Mouse (Mus musculus): Measurements from ENCODE around the gene Mamdc4. TPM values are rescaled to one million over a fixed set of nuclear protein-coding genes. Genes with fewer than 3 reads are reported as not detected.

Gene Mamdc4
- polyA plus RNA-seq, 2 experiments = 1.4 to 10.9 TPM

DNA sequence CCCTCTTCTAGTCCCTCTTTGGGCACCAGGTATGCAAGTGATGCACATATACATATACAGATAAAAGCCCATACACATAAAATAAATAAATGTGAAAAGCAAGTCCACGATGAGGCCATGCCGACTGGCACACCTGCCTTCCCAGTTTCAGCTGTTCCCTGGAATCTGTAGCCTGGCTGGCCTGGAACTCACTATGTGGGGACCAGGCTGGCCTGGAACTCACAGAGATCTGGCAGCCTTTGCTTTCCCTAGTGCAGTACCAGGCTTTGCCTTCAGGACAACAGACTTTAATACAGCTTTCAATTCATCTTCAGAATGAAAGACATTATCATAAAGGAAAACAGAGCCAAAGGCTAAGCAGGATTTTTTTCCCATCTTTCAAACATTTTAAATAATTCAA, 40.9 kb downstream of the Mamdc4 start:
- no peaks in the 10 kb centered on the region for H3K9me3 ChIP-seq (ENCODE audit: control insufficient read depth, low read length)
- no peak overlapping the region for H3K4me2 ChIP-seq (replicated peaks; ENCODE audit: low read depth, low read length, severe bottlenecking)
- DNase-seq (ENCODE audit: low spot score) = no peak
- ATAC-seq (ENCODE audit: low FRiP score, low read depth) = no peak
- TF ChIP-seq POLR2A (IDR thresholded peaks at IDR 0.05; ENCODE audit: borderline replicate concordance, extremely low read depth, insufficient read depth, insufficient read length) = no peak
- H3K27me3 ChIP-seq (ENCODE audit: control insufficient read depth, insufficient read depth, low read length) = no peaks in the 10 kb centered on the region
- no peak overlapping the region for H3K9ac ChIP-seq (ENCODE audit: low read depth, low read length, severe bottlenecking)
- H3K36me3 ChIP-seq (ENCODE audit: control insufficient read depth, insufficient read depth, low read length) = peaks cover 81% of the 10 kb centered on the region
- H3K4me1 ChIP-seq (ENCODE audit: control insufficient read depth, insufficient read depth, low read length) = no peaks in the 10 kb centered on the region
- H3K27ac ChIP-seq (replicated peaks; ENCODE audit: low read depth, low read length) = no peak overlapping the region
- WGBS = 92% methylated on average over 2 of the region's 2 CpGs
- H3K4me3 ChIP-seq (replicated peaks; ENCODE audit: low read length) = no peak overlapping the region

DNA sequence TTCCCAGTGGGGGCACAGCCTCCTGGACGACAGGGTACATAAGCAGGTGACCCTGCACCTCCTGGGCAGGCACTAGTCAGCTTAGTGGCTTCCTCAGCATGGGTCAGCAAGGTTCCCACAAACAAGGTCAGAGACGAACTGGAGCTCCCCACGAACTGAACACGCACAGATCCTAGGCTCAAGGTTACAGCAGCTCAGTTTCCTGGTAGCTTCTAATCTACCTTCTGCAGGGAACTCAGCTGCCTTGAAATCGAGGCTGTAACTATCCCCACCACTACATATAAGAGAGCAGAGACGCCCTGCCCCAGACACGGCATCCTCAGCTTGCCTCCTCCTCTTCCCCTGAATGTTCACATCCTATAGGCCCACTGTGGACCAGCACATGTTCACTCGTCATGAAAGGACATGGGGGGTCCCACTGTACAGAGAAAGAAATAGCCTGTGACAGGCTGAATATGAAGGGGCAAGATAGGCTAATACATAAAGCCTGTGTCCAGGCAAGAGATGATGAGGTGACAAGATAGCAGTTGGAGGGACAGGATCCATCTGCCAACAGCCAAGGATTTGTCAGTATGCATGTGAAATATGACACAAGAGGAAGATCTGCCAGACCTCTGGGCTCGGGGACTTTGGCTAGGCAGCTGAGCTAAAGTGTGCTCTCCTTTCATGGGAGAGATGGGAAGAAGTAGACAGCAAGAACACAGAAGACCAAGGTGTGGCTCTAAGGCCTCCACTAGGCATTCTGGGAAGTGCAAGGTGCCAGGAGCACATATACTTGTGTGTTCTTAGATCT, 47.9 kb downstream of the Mamdc4 start:
- Histone ChIP-seq H3K4me3 (replicated peaks; ENCODE audit: low read length) (no peak overlapping the region), H3K9me3 (ENCODE audit: control insufficient read depth, low read length) (no peaks in the 10 kb centered on the region), H3K4me2 (replicated peaks; ENCODE audit: low read depth, low read length, severe bottlenecking) (no peak overlapping the region), H3K27ac (replicated peaks; ENCODE audit: low read depth, low read length) (no peak overlapping the region), H3K4me1 (ENCODE audit: control insufficient read depth, insufficient read depth, low read length) (no peaks in the 10 kb centered on the region), H3K9ac (ENCODE audit: low read depth, low read length, severe bottlenecking) (no peak overlapping the region), H3K27me3 (ENCODE audit: control insufficient read depth, insufficient read depth, low read length) (no peaks in the 10 kb centered on the region), H3K36me3 (ENCODE audit: control insufficient read depth, insufficient read depth, low read length) (peaks cover 94% of the 10 kb centered on the region)
- no peak for ATAC-seq (ENCODE audit: low FRiP score, low read depth)
- no peak for TF ChIP-seq POLR2A (IDR thresholded peaks at IDR 0.05; ENCODE audit: borderline replicate concordance, extremely low read depth, insufficient read depth, insufficient read length)
- WGBS = 84% methylated on average over 9 of the region's 9 CpGs
- no peak for DNase-seq (ENCODE audit: low spot score)

Other genes with a start within 250 kb of the Mamdc4 start
Only the 30 nearest of the 34 such genes appear.
- gene Uap1l1, start 209.2 kb downstream of the Mamdc4 start, polyA plus RNA-seq (2012; rRNA removed) = 8.2 and 10.7 TPM in 2 replicates
- gene Uap1l1, start 209.2 kb downstream of the Mamdc4 start, polyA plus RNA-seq (2014; fragmentation: Nextera tagmentation; extraction: Ambion mirVana) = 15.8 and 17.6 TPM in 2 replicates
- gene Sapcd2, start 202.5 kb downstream of the Mamdc4 start, polyA plus RNA-seq (2012; rRNA removed) = 42.5 and 59.7 TPM in 2 replicates
- gene Sapcd2, start 202.5 kb downstream of the Mamdc4 start, polyA plus RNA-seq (2014; fragmentation: Nextera tagmentation; extraction: Ambion mirVana) = 33.1 and 35.9 TPM in 2 replicates
- 3.3 and 3.9 TPM in 2 replicates for gene Entpd2, start 179.0 kb downstream of the Mamdc4 start, polyA plus RNA-seq (2012; rRNA removed)
- 2.1 and 2.6 TPM in 2 replicates for gene Entpd2, start 179.0 kb downstream of the Mamdc4 start, polyA plus RNA-seq (2014; fragmentation: Nextera tagmentation; extraction: Ambion mirVana)
- gene Npdc1, start 175.5 kb downstream of the Mamdc4 start, polyA plus RNA-seq (2012; rRNA removed) = 76.2 TPM in 2 replicates
- gene Npdc1, start 175.5 kb downstream of the Mamdc4 start, polyA plus RNA-seq (2014; fragmentation: Nextera tagmentation; extraction: Ambion mirVana) = 38.9 and 42.9 TPM in 2 replicates
- gene Fut7, start 151.6 kb downstream of the Mamdc4 start, polyA plus RNA-seq (2012; rRNA removed) = 0.05 and 0.11 TPM in 2 replicates
- not detected in 2 replicates for gene Fut7, start 151.6 kb downstream of the Mamdc4 start, polyA plus RNA-seq (2014; fragmentation: Nextera tagmentation; extraction: Ambion mirVana)
- gene Abca2, start 146.1 kb downstream of the Mamdc4 start, polyA plus RNA-seq (2012; rRNA removed) = 15.3 and 17.4 TPM in 2 replicates
- gene Abca2, start 146.1 kb downstream of the Mamdc4 start, polyA plus RNA-seq (2014; fragmentation: Nextera tagmentation; extraction: Ambion mirVana) = 5.9 and 7.4 TPM in 2 replicates
- 7.7 and 10.9 TPM in 2 replicates for gene Clic3, start 118.0 kb downstream of the Mamdc4 start, polyA plus RNA-seq (2012; rRNA removed)
- gene Clic3, start 118.0 kb downstream of the Mamdc4 start, polyA plus RNA-seq (2014; fragmentation: Nextera tagmentation; extraction: Ambion mirVana) = 13.4 and 22.5 TPM in 2 replicates
- 65.6 and 71.0 TPM in 2 replicates for gene Paxx, start 113.8 kb downstream of the Mamdc4 start, polyA plus RNA-seq (2012; rRNA removed)
- gene Paxx, start 113.8 kb downstream of the Mamdc4 start, polyA plus RNA-seq (2014; fragmentation: Nextera tagmentation; extraction: Ambion mirVana) = 34.0 and 44.9 TPM in 2 replicates
- gene Ptgds, start 104.8 kb downstream of the Mamdc4 start, polyA plus RNA-seq (2012; rRNA removed) = 0.87 and 2.4 TPM in 2 replicates
- gene Ptgds, start 104.8 kb downstream of the Mamdc4 start, polyA plus RNA-seq (2014; fragmentation: Nextera tagmentation; extraction: Ambion mirVana) = 4.0 and 4.1 TPM in 2 replicates
- gene Lcn12, start 80.9 kb downstream of the Mamdc4 start, polyA plus RNA-seq (2012; rRNA removed) = not detected in 2 replicates
- not detected in 2 replicates for gene Lcn12, start 80.9 kb downstream of the Mamdc4 start, polyA plus RNA-seq (2014; fragmentation: Nextera tagmentation; extraction: Ambion mirVana)
- 46.2 and 49.2 TPM in 2 replicates for gene Fbxw5, start 74.1 kb downstream of the Mamdc4 start, polyA plus RNA-seq (2012; rRNA removed)
- gene Fbxw5, start 74.1 kb downstream of the Mamdc4 start, polyA plus RNA-seq (2014; fragmentation: Nextera tagmentation; extraction: Ambion mirVana) = 70.0 and 76.9 TPM in 2 replicates
- 4.2 and 5.5 TPM in 2 replicates for gene C8g, start 73.1 kb downstream of the Mamdc4 start, polyA plus RNA-seq (2012; rRNA removed)
- gene C8g, start 73.1 kb downstream of the Mamdc4 start, polyA plus RNA-seq (2014; fragmentation: Nextera tagmentation; extraction: Ambion mirVana) = 4.4 and 4.6 TPM in 2 replicates
- gene Traf2, start 27.9 kb downstream of the Mamdc4 start, polyA plus RNA-seq (2012; rRNA removed) = 18.0 and 18.9 TPM in 2 replicates
- gene Traf2, start 27.9 kb downstream of the Mamdc4 start, polyA plus RNA-seq (2014; fragmentation: Nextera tagmentation; extraction: Ambion mirVana) = 29.2 and 35.6 TPM in 2 replicates
- gene Edf1, start 17.0 kb downstream of the Mamdc4 start, polyA plus RNA-seq (2012; rRNA removed) = 116 and 174 TPM in 2 replicates
- 325 and 331 TPM in 2 replicates for gene Edf1, start 17.0 kb downstream of the Mamdc4 start, polyA plus RNA-seq (2014; fragmentation: Nextera tagmentation; extraction: Ambion mirVana)
- 137 and 139 TPM in 2 replicates for gene Phpt1, start 379 bp upstream of the Mamdc4 start, polyA plus RNA-seq (2012; rRNA removed)
- gene Phpt1, start 379 bp upstream of the Mamdc4 start, polyA plus RNA-seq (2014; fragmentation: Nextera tagmentation; extraction: Ambion mirVana) = 167 and 176 TPM in 2 replicates
- gene Ajm1, start 6.9 kb upstream of the Mamdc4 start, polyA plus RNA-seq (2012; rRNA removed) = 2.5 and 3.5 TPM in 2 replicates
- 0.18 and 0.19 TPM in 2 replicates for gene Ajm1, start 6.9 kb upstream of the Mamdc4 start, polyA plus RNA-seq (2014; fragmentation: Nextera tagmentation; extraction: Ambion mirVana)
- 99.4 and 110 TPM in 2 replicates for gene Rabl6, start 33.7 kb upstream of the Mamdc4 start, polyA plus RNA-seq (2012; rRNA removed)
- gene Rabl6, start 33.7 kb upstream of the Mamdc4 start, polyA plus RNA-seq (2014; fragmentation: Nextera tagmentation; extraction: Ambion mirVana) = 74.8 and 80.7 TPM in 2 replicates
- 0.03 TPM in 2 replicates for gene Ccdc183, start 42.8 kb upstream of the Mamdc4 start, polyA plus RNA-seq (2012; rRNA removed)
- gene Ccdc183, start 42.8 kb upstream of the Mamdc4 start, polyA plus RNA-seq (2014; fragmentation: Nextera tagmentation; extraction: Ambion mirVana) = 0.19 and 0.28 TPM in 2 replicates
- 25.6 and 26.8 TPM in 2 replicates for gene Tmem141, start 47.2 kb upstream of the Mamdc4 start, polyA plus RNA-seq (2012; rRNA removed)
- gene Tmem141, start 47.2 kb upstream of the Mamdc4 start, polyA plus RNA-seq (2014; fragmentation: Nextera tagmentation; extraction: Ambion mirVana) = 30.3 and 31.9 TPM in 2 replicates
- 0.92 and 0.98 TPM in 2 replicates for gene Fcna, start 53.2 kb upstream of the Mamdc4 start, polyA plus RNA-seq (2012; rRNA removed)
- gene Fcna, start 53.2 kb upstream of the Mamdc4 start, polyA plus RNA-seq (2014; fragmentation: Nextera tagmentation; extraction: Ambion mirVana) = 2.0 TPM in 2 replicates
- gene Lcn8, start 78.3 kb upstream of the Mamdc4 start, polyA plus RNA-seq (2012; rRNA removed) = 0.13 and 0.29 TPM in 2 replicates
- 0.72 TPM in 1 of 2 replicates, not detected in the other for gene Lcn8, start 78.3 kb upstream of the Mamdc4 start, polyA plus RNA-seq (2014; fragmentation: Nextera tagmentation; extraction: Ambion mirVana)
- gene Lcn5, start 83.1 kb upstream of the Mamdc4 start, polyA plus RNA-seq (2012; rRNA removed) = 0.26 TPM in 1 of 2 replicates, not detected in the other
- not detected in 2 replicates for gene Lcn5, start 83.1 kb upstream of the Mamdc4 start, polyA plus RNA-seq (2014; fragmentation: Nextera tagmentation; extraction: Ambion mirVana)
- not detected in 2 replicates for gene Lcn6, start 101.9 kb upstream of the Mamdc4 start, polyA plus RNA-seq (2012; rRNA removed)
- not detected in 2 replicates for gene Lcn6, start 101.9 kb upstream of the Mamdc4 start, polyA plus RNA-seq (2014; fragmentation: Nextera tagmentation; extraction: Ambion mirVana)
- not detected in 2 replicates for gene Lcn10, start 107.9 kb upstream of the Mamdc4 start, polyA plus RNA-seq (2012; rRNA removed)
- not detected in 2 replicates for gene Lcn10, start 107.9 kb upstream of the Mamdc4 start, polyA plus RNA-seq (2014; fragmentation: Nextera tagmentation; extraction: Ambion mirVana)
- gene Obp2a, start 125.2 kb upstream of the Mamdc4 start, polyA plus RNA-seq (2012; rRNA removed) = not detected in 2 replicates
- not detected in 2 replicates for gene Obp2a, start 125.2 kb upstream of the Mamdc4 start, polyA plus RNA-seq (2014; fragmentation: Nextera tagmentation; extraction: Ambion mirVana)
- gene Bmyc, start 131.9 kb upstream of the Mamdc4 start, polyA plus RNA-seq (2012; rRNA removed) = 66.3 and 75.3 TPM in 2 replicates
- gene Bmyc, start 131.9 kb upstream of the Mamdc4 start, polyA plus RNA-seq (2014; fragmentation: Nextera tagmentation; extraction: Ambion mirVana) = 93.1 and 93.5 TPM in 2 replicates
- not detected in 2 replicates for gene Obp2b, start 162.2 kb upstream of the Mamdc4 start, polyA plus RNA-seq (2012; rRNA removed)
- gene Obp2b, start 162.2 kb upstream of the Mamdc4 start, polyA plus RNA-seq (2014; fragmentation: Nextera tagmentation; extraction: Ambion mirVana) = not detected in 2 replicates
- gene Lcn3, start 190.7 kb upstream of the Mamdc4 start, polyA plus RNA-seq (2012; rRNA removed) = not detected in 2 replicates
- not detected in 2 replicates for gene Lcn3, start 190.7 kb upstream of the Mamdc4 start, polyA plus RNA-seq (2014; fragmentation: Nextera tagmentation; extraction: Ambion mirVana)
- not detected in 2 replicates for gene Lcn11, start 202.2 kb upstream of the Mamdc4 start, polyA plus RNA-seq (2012; rRNA removed)
- gene Lcn11, start 202.2 kb upstream of the Mamdc4 start, polyA plus RNA-seq (2014; fragmentation: Nextera tagmentation; extraction: Ambion mirVana) = not detected in 2 replicates
- gene Gm13539, start 207.4 kb upstream of the Mamdc4 start, polyA plus RNA-seq (2012; rRNA removed) = not detected in 2 replicates
- gene Gm13539, start 207.4 kb upstream of the Mamdc4 start, polyA plus RNA-seq (2014; fragmentation: Nextera tagmentation; extraction: Ambion mirVana) = not detected in 2 replicates

Measured in limb, embryonic 14.5 days (tissue).